Mouse (Mus musculus): Measurements from ENCODE around the gene Ushbp1. TPM values are rescaled to one million over a fixed set of nuclear protein-coding genes. Genes with fewer than 3 reads are reported as not detected.

Gene Ushbp1
- total and polyA plus RNA-seq, 3 experiments = not detected

GRCm38 (mm10) chr8:71372427-71372826 is 23.2 kb downstream of the Ushbp1 start:
- peaks cover 18 to 48% of the 10 kb centered on the region in 2 experiments for H3K4me1 ChIP-seq (ENCODE audit: control insufficient read depth in 1 of 2, insufficient read depth in 2 of 2)
- H3K4me3 ChIP-seq (replicated peaks in 1 of 3; ENCODE audit: low read depth in 2 of 3, low read length in 2 of 3, poor library complexity in 1 of 3) = no peak overlapping the region
- H3K27ac ChIP-seq (ENCODE audit: insufficient read depth, low read depth) = no peak overlapping the region
- H3K79me2 ChIP-seq (replicated peaks; ENCODE audit: control insufficient read depth, extremely low read depth, insufficient read depth, poor library complexity, severe bottlenecking) = no peaks in the 10 kb centered on the region
- TF ChIP-seq SMC3 (IDR thresholded peaks at IDR 0.05; ENCODE audit: low read depth, low read length) = no peak
- TF ChIP-seq MEF2A (IDR thresholded peaks at IDR 0.05; ENCODE audit: borderline replicate concordance, low read depth, low read length) = no peak
- no peak for TF ChIP-seq MAX (IDR thresholded peaks at IDR 0.05; ENCODE audit: low read length)
- no peak for TF ChIP-seq USF2 (conservative IDR thresholded peaks at IDR 0.05; ENCODE audit: low read depth, low read length)
- no peak for TF ChIP-seq HCFC1 (IDR thresholded peaks at IDR 0.05; ENCODE audit: low read depth, low read length)
- TF ChIP-seq GABPA (IDR thresholded peaks at IDR 0.05; ENCODE audit: insufficient replicate concordance, low read depth, low read length) = no peak
- TF ChIP-seq ELF1 (IDR thresholded peaks at IDR 0.05; ENCODE audit: low read depth, low read length) = no peak
- no peak for TF ChIP-seq MAFK (IDR thresholded peaks at IDR 0.05; ENCODE audit: insufficient replicate concordance, low read length)
- no peak overlapping the region for H3K4me2 ChIP-seq (ENCODE audit: insufficient read depth, low read depth, poor library complexity, severe bottlenecking)
- peaks cover 9% of the 10 kb centered on the region for H3K9me3 ChIP-seq (replicated peaks; ENCODE audit: low read length)
- in situ Hi-C loops (cut with MboI; ENCODE audit: low pct_ligation_motif_present, low pct_unique_long_range_greater_than_20kb, low sequenced_read_pairs) = loop anchor here (5.0 kb wide), 1 partner anchor 35 kb away; the partner anchor contains the start of gene Ankle1
- H3K9ac ChIP-seq (ENCODE audit: insufficient read depth, low read depth) = no peak overlapping the region
- peaks cover 32 to 73% of the 10 kb centered on the region in 2 experiments for H3K36me3 ChIP-seq (replicated peaks in 1 of 2; ENCODE audit: control insufficient read depth in 1 of 2, insufficient read depth in 1 of 2, low read length in 1 of 2)
- dilution Hi-C loops (cut with MboI; ENCODE audit: extremely low pct_ligation_motif_present, extremely low pct_unique_long_range_greater_than_20kb, low sequenced_read_pairs) = no loop called here
- no peaks in the 10 kb centered on the region for H3K27me3 ChIP-seq (replicated peaks)
- DNase-seq (ENCODE audit: extremely low read depth) = no peak

DNA sequence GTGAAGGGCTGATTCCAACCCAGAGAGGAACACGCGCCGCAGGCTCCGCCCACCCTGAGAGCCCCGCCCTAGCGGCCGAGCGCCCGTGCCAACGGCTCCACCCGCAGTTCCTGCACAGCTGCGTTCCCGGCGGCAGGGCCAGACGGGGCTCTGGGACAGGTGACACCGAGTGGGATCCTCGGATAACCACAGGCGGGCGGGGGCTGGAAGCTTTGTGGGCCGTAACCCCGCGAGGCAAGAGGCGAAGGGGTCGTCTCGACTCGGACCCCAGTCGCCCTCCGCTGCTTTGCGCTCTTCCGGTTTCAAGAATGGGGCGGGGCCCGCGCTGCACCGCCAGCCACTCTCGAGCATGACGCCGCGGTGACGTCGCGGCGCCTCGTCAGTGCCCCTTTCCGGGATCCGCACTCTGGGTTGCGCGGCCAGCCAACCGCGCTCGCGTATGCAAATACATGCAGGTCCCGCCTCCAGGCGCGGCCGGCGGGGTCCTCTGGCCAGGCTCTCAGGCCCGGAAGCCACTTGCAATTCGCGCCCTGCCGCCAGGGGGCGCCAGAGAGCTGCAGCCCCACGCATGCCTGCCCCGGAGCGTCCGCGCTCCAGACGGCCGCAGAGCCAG is 24.3 kb downstream of the Ushbp1 start, which contains the start of gene Ocel1:
Gene Ocel1 (plus strand): TSS at position 63 of the 613 bp plus-strand sequence.
- H3K4me2 ChIP-seq (ENCODE audit: insufficient read depth, low read depth, poor library complexity, severe bottlenecking) = peak within 1 kb of the TSS; percentile 73
- peaks cover 9% of the 10 kb centered on the region for H3K9me3 ChIP-seq (replicated peaks; ENCODE audit: low read length)
- peaks cover 18 to 48% of the 10 kb centered on the region in 2 experiments for H3K4me1 ChIP-seq (ENCODE audit: control insufficient read depth in 1 of 2, insufficient read depth in 2 of 2)
- peak; percentile 97 for DNase-seq (ENCODE audit: extremely low read depth)
- H3K36me3 ChIP-seq (replicated peaks in 1 of 2; ENCODE audit: control insufficient read depth in 1 of 2, insufficient read depth in 1 of 2, low read length in 1 of 2) = peaks cover 31 to 62% of the 10 kb centered on the region in 2 experiments
- H3K4me3 ChIP-seq (replicated peaks in 1 of 3; ENCODE audit: low read depth in 2 of 3, low read length in 2 of 3, poor library complexity in 1 of 3) = peak within 1 kb of the TSS; percentile 65 to 75 (median 69)
- peak within 1 kb of the TSS; percentile 58; the same call in 1 of the 2 replicates for H3K9ac ChIP-seq (ENCODE audit: insufficient read depth, low read depth)
- no peaks in the 10 kb centered on the region for H3K27me3 ChIP-seq (replicated peaks)
- dilution Hi-C loops (cut with MboI; ENCODE audit: extremely low pct_ligation_motif_present, extremely low pct_unique_long_range_greater_than_20kb, low sequenced_read_pairs) (no loop called here), in situ Hi-C loops (cut with MboI; ENCODE audit: low pct_ligation_motif_present, low pct_unique_long_range_greater_than_20kb, low sequenced_read_pairs) (loop anchor here (5.0 kb wide), 1 partner anchor 36 kb away; the partner anchor contains the start of gene Ankle1)
- no peaks in the 10 kb centered on the region for H3K79me2 ChIP-seq (replicated peaks; ENCODE audit: control insufficient read depth, extremely low read depth, insufficient read depth, poor library complexity, severe bottlenecking)
- peak within 1 kb of the TSS; percentile 65 for H3K27ac ChIP-seq (ENCODE audit: insufficient read depth, low read depth)
- TF ChIP-seq USF1 (IDR thresholded peaks at IDR 0.05; ENCODE audit: low read depth, low read length) (no peak), ZKSCAN1 (IDR thresholded peaks at IDR 0.05; ENCODE audit: borderline replicate concordance, low read depth, low read length) (no peak), JUND (conservative IDR thresholded peaks at IDR 0.05; ENCODE audit: low read depth, low read length) (no peak), ELF1 (IDR thresholded peaks at IDR 0.05; ENCODE audit: low read depth, low read length) (peak; percentile 99), JUN (IDR thresholded peaks at IDR 0.05; ENCODE audit: insufficient read depth, low read depth, low read length) (no peak), RCOR1 (conservative IDR thresholded peaks at IDR 0.05; ENCODE audit: low read depth, low read length) (no peak), NELFE (IDR thresholded peaks at IDR 0.05; ENCODE audit: low read depth, low read length) (peak; percentile 75), TBP (conservative IDR thresholded peaks at IDR 0.05; ENCODE audit: low read depth, low read length) (peak; percentile 55; the same call in 1 of the 2 replicates), RAD21 (IDR thresholded peaks at IDR 0.05; ENCODE audit: low read depth, low read length) (peak; percentile 63), HCFC1 (IDR thresholded peaks at IDR 0.05; ENCODE audit: low read depth, low read length) (peak; percentile 71; the same call in 1 of the 2 replicates), GABPA (IDR thresholded peaks at IDR 0.05; ENCODE audit: insufficient replicate concordance, low read depth, low read length) (no peak), ZNF384 (IDR thresholded peaks at IDR 0.05; ENCODE audit: low read depth, low read length) (no peak), SIN3A (IDR thresholded peaks at IDR 0.05; ENCODE audit: low read length) (peak; percentile 79; the same call in 1 of the 2 replicates), TCF12 (IDR thresholded peaks at IDR 0.05; ENCODE audit: low read depth, low read length) (peak; percentile 79), POLR2A (IDR thresholded peaks at IDR 0.05; ENCODE audit: low read depth, low read length) (peak; percentile 77), KAT2A (IDR thresholded peaks at IDR 0.05; ENCODE audit: insufficient replicate concordance, low read length) (no peak), MAZ (IDR thresholded peaks at IDR 0.05; ENCODE audit: low read depth, low read length) (0 out of 2 replicates have a peak, but pooled peaks have one; percentile 44), BHLHE40 (IDR thresholded peaks at IDR 0.05; ENCODE audit: low read depth, low read length) (peak; percentile 82), CTCF (conservative IDR thresholded peaks at IDR 0.05 in 1 of 2, IDR thresholded peaks at IDR 0.05 in 1 of 2; ENCODE audit: low read depth in 2 of 2, low read length in 2 of 2) (peak in 1 of 2 experiments; percentile 92; a peak in 2 of 4 replicates), IRF4 (IDR thresholded peaks at IDR 0.05; ENCODE audit: low read depth, low read length) (peak; percentile 14; the same call in 1 of the 2 replicates), MYC (IDR thresholded peaks at IDR 0.05; ENCODE audit: low read depth, low read length) (no peak), USF2 (conservative IDR thresholded peaks at IDR 0.05; ENCODE audit: low read depth, low read length) (no peak), PAX5 (IDR thresholded peaks at IDR 0.05; ENCODE audit: low read length) (no peak), EP300 (IDR thresholded peaks at IDR 0.05; ENCODE audit: low read length) (no peak), CHD2 (IDR thresholded peaks at IDR 0.05; ENCODE audit: low read length) (no peak), MAFK (IDR thresholded peaks at IDR 0.05; ENCODE audit: insufficient replicate concordance, low read length) (no peak), CHD1 (IDR thresholded peaks at IDR 0.05; ENCODE audit: low read depth, low read length) (no peak), SMC3 (IDR thresholded peaks at IDR 0.05; ENCODE audit: low read depth, low read length) (peak; percentile 70), MXI1 (IDR thresholded peaks at IDR 0.05; ENCODE audit: low read depth, low read length) (peak; percentile 81)

All from CH12.LX (cell line).